Mouse (Mus musculus) ES-Bruce4 (cell line): ENCODE measurements around the gene Olfr1392.

Source experiments
- CTCF ChIP-seq: IDR thresholded peaks from one replicate; pipeline ENCODE4 v1.8.1; 2011; ENCODE audit warnings: low read depth, low read length
- EP300 ChIP-seq: IDR thresholded peaks from 2 replicates; pipeline ENCODE4 v1.6.1; 2011; ENCODE audit warnings: low read depth, low read length; ENCODE audit not compliant: insufficient read depth
- POLR2A ChIP-seq: IDR thresholded peaks from one replicate; pipeline ENCODE4 v1.8.1; 2011; ENCODE audit warnings: low read length; ENCODE audit not compliant: insufficient read depth

DNA sequence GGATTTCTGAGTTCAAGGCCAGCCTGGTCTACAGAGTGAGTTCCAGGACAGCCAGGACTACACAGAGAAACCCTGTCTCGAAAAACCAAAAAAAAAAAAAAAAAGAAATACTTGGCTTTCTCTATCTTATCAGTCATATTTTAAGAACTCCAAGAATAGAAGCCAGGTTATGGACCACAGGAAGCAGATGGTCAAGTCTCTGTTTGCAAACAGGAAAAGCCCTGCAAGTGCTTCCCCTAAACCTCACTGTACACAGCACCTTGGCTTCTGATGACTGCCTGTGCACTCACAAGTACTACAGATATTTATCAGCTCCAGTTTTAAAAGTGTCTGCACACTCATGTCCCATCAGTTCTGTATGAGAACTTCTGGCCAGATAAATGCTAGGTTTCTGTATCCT, 43.6 kb upstream of the Olfr1392 start:
- TF ChIP-seq CTCF, result no peak
- TF ChIP-seq POLR2A, result no peak
- no peak for TF ChIP-seq EP300
